Mouse (Mus musculus): ENCODE results near the gene Agt.

Agt gene

GRCm38 (mm10) chr8:124567584-124567983 lies 1.9 kb downstream of the Agt start:
- ChIA-PET CTCF (no interaction called here), POLR2A (no interaction called here)

GRCm38 (mm10) chr8:124567126-124567525 lies 2.4 kb downstream of the Agt start:
- ChIA-PET CTCF (no interaction called here), POLR2A (no interaction called here)

GRCm38 (mm10) chr8:124557476-124557875 lies 12.0 kb downstream of the Agt start:
- ChIA-PET POLR2A (interaction anchor here in 1 of 4 experiments (1.7 kb wide), 1 partner anchor 10 kb away, joined by 4 read pairs; no protein-coding TSS in a partner anchor), CTCF (interaction anchor here in 2 of 4 experiments (0.5 to 1.0 kb wide), 2 partner anchors 16 to 164 kb away, joined by 3 to 4 read pairs; no protein-coding TSS in a partner anchor)

- ChIA-PET CTCF (interaction anchor here in 1 of 4 experiments (1.0 kb wide), 1 partner anchor 17 kb away, joined by 3 read pairs; no protein-coding TSS in a partner anchor), POLR2A (interaction anchor here in 2 of 4 experiments (0.6 to 1.7 kb wide), 5 partner anchors 12 to 662 kb away, joined by 3 to 7 read pairs (median 3); partner anchors contain the start of genes Acta1 (in 1 of the 2) and Fam89a (in 1 of the 2))
These were observed 12.8 kb downstream of the Agt start for GRCm38 (mm10) chr8:124556658-124557057.

- CTCF ChIA-PET, result interaction anchor here in 1 of 4 experiments (1.0 kb wide), 1 partner anchor 18 kb away, joined by 3 read pairs; no protein-coding TSS in a partner anchor
- POLR2A ChIA-PET, result interaction anchor here in 2 of 4 experiments (0.7 to 1.7 kb wide), 4 partner anchors 11 to 662 kb away, joined by 3 to 7 read pairs (median 3); partner anchors contain the start of genes Acta1 (in 1 of the 2) and Fam89a (in 1 of the 2)
These were observed 13.3 kb downstream of the Agt start for GRCm38 (mm10) chr8:124556164-124556563.

GRCm38 (mm10) chr8:124555113-124555750 lies 14.3 kb downstream of the Agt start:
- ChIA-PET CTCF (interaction anchor here in 1 of 4 experiments (0.8 kb wide), 1 partner anchor 18 kb away, joined by 3 read pairs; no protein-coding TSS in a partner anchor), POLR2A (interaction anchor here in 1 of 4 experiments (1.7 kb wide), 1 partner anchor 18 kb away, joined by 7 read pairs; no protein-coding TSS in a partner anchor)

GRCm38 (mm10) chr8:124551011-124551661 lies 18.4 kb downstream of the Agt start:
- ChIA-PET POLR2A (interaction anchor here in 1 of 4 experiments (1.0 kb wide), 1 partner anchor 30 kb away, joined by 4 read pairs; the partner anchor contains the start of gene Cog2), CTCF (interaction anchor here in 2 of 4 experiments (0.6 to 1.8 kb wide), 2 partner anchors 23 to 96 kb away, joined by 5 to 10 read pairs; no protein-coding TSS in a partner anchor)

- POLR2A ChIA-PET, result interaction anchor here in 3 of 4 experiments (0.6 to 1.9 kb wide), 8 partner anchors 8 to 29 kb away, joined by 3 to 5 read pairs (median 3); partner anchors contain the start of gene Cog2 (in 2 of the 3)
- CTCF ChIA-PET, result interaction anchor here in 2 of 4 experiments (0.7 to 2.8 kb wide), 5 partner anchors 25 to 154 kb away, joined by 3 to 11 read pairs (median 3); partner anchors contain the start of gene Cog2 (in 1 of the 2)
These were observed 21.3 kb downstream of the Agt start for GRCm38 (mm10) chr8:124548187-124548586.

- CTCF ChIA-PET, result interaction anchor here in 3 of 4 experiments (0.9 to 1.6 kb wide), 4 partner anchors 12 to 27 kb away, joined by 3 to 4 read pairs (median 4); partner anchors contain the start of gene Cog2 (in 1 of the 3)
- POLR2A ChIA-PET, result interaction anchor here in 2 of 4 experiments (0.6 to 3.0 kb wide), 9 partner anchors 11 to 69 kb away, joined by 3 to 21 read pairs (median 3); partner anchors contain the start of gene Cog2 (in 1 of the 2)
These were observed 22.2 kb downstream of the Agt start for GRCm38 (mm10) chr8:124547269-124547668.

GRCm38 (mm10) chr8:124546815-124547214 lies 22.7 kb downstream of the Agt start:
- CTCF ChIA-PET, result interaction anchor here in 2 of 4 experiments (0.6 to 1.1 kb wide), 3 partner anchors 12 to 246 kb away, joined by 3 to 4 read pairs (median 4); partner anchors contain the start of gene Trim67 (in 1 of the 2)
- POLR2A ChIA-PET, result interaction anchor here in 2 of 4 experiments (0.6 to 3.0 kb wide), 8 partner anchors 11 to 69 kb away, joined by 3 to 21 read pairs (median 3); partner anchors contain the start of gene Cog2 (in 1 of the 2)

GRCm38 (mm10) chr8:124546371-124546770 lies 23.1 kb downstream of the Agt start:
- ChIA-PET POLR2A (interaction anchor here in 2 of 4 experiments (0.6 to 3.0 kb wide), 8 partner anchors 11 to 131 kb away, joined by 3 to 21 read pairs (median 3); no protein-coding TSS in a partner anchor), CTCF (interaction anchor here in 3 of 4 experiments (0.6 to 1.3 kb wide), 5 partner anchors 11 to 246 kb away, joined by 3 to 7 read pairs (median 3); partner anchors contain the start of gene Trim67 (in 1 of the 3))

GRCm38 (mm10) chr8:124543272-124543671 lies 26.2 kb downstream of the Agt start:
- CTCF ChIA-PET, result interaction anchor here in 1 of 4 experiments (0.6 kb wide), 1 partner anchor 72 kb away, joined by 3 read pairs; no protein-coding TSS in a partner anchor

GRCm38 (mm10) chr8:124542001-124542400 lies 27.5 kb downstream of the Agt start:
- CTCF ChIA-PET, result no interaction called here
- POLR2A ChIA-PET, result no interaction called here

More at GRCm38 (mm10) chr8:124543272-124543671, 26.2 kb downstream of the Agt start:
- POLR2A ChIA-PET, result interaction anchor here in 2 of 4 experiments (0.7 to 1.3 kb wide), 3 partner anchors 11 to 30 kb away, joined by 3 read pairs; no protein-coding TSS in a partner anchor

- ChIA-PET CTCF (no interaction called here), POLR2A (interaction anchor here in 2 of 4 experiments (0.5 to 1.2 kb wide), 2 partner anchors 9 to 448 kb away, joined by 3 to 4 read pairs; no protein-coding TSS in a partner anchor)
These were observed 28.6 kb downstream of the Agt start for GRCm38 (mm10) chr8:124540906-124541305.

GRCm38 (mm10) chr8:124535451-124535850 lies 34.1 kb downstream of the Agt start:
- ChIA-PET POLR2A (interaction anchor here in 3 of 4 experiments (0.7 to 3.0 kb wide), 9 partner anchors 9 to 337 kb away, joined by 3 to 21 read pairs (median 5); partner anchors contain the start of gene Cog2 (in 2 of the 3)), CTCF (interaction anchor here in 3 of 4 experiments (0.5 to 1.4 kb wide), 6 partner anchors 11 to 1212 kb away, joined by 3 to 14 read pairs (median 4); partner anchors contain the start of gene Cog2 (in 2 of the 3))

- POLR2A ChIA-PET, result interaction anchor here in 2 of 4 experiments (0.8 to 2.2 kb wide), 4 partner anchors 9 to 128 kb away, joined by 3 to 9 read pairs (median 4); partner anchors contain the start of gene Cog2 (in 2 of the 2)
These were observed 36.9 kb downstream of the Agt start for GRCm38 (mm10) chr8:124532626-124533025.

GRCm38 (mm10) chr8:124530996-124531395 lies 38.5 kb downstream of the Agt start:
- ChIA-PET POLR2A (interaction anchor here in 2 of 4 experiments (1.4 to 2.2 kb wide), 4 partner anchors 10 to 15 kb away, joined by 3 to 7 read pairs (median 6); partner anchors contain the start of gene Cog2 (in 1 of the 2)), CTCF (interaction anchor here in 2 of 4 experiments (0.6 to 1.5 kb wide), 3 partner anchors 10 to 41 kb away, joined by 3 to 4 read pairs (median 3); partner anchors contain the start of gene Cog2 (in 1 of the 2))

More at GRCm38 (mm10) chr8:124532626-124533025, 36.9 kb downstream of the Agt start:
- CTCF ChIA-PET, result interaction anchor here in 1 of 4 experiments (1.5 kb wide), 1 partner anchor 13 kb away, joined by 3 read pairs; no protein-coding TSS in a partner anchor
